Mouse (Mus musculus): Measurements from ENCODE around the gene Rpl23a. TPM values are rescaled to one million over a fixed set of nuclear protein-coding genes. Genes with fewer than 3 reads are reported as not detected.

The Rpl23a gene
- polyA plus RNA-seq (2015; fragmentation: Nextera tagmentation; extraction: Ambion mirVana) = 975 and 1,027 TPM in 2 replicates

DNA sequence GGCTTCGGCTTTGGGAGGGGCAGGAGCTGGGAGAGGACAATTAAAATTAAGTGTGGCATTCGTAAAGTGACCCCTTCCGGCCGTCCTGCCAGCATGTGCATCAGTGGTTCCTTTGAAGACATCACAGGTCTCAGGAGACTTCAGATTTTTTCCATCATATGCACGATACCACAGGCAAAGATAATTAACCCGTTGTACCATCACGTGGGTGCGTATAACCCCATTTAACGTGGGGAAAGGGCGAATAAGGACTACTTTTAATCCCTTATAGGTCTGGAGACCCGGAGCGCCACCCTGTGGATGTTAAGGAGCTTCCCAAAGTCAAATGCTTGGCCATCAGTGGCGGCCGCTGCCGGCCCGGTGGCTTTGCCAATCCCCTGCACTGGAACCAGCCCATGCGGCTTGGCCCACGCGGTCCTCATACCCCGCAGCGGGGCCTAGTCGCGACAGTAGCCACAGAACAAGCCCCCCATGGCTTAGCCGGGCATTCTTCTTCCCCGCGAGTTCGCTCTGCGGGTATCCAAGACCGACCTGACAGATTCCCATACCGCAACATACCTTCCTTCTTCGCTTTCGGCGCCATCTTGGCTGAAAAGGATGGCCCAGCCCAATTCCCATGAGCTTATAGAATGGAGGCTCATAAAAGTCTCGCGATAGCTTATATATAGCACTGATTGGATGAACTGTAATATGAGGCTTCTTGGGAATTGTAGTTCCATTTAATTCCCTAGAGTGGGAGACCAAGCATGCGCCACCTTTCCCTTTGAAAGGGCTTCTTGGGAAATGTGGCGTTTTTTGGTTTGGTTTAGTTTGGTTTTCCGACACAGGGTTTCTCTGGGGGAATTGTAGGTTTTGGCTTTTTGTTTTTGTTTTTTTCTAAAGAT lies at the start of gene Rpl23a:
Rpl23a (minus strand) TSS at position 624 of the 884 bp plus-strand sequence.

DNA sequence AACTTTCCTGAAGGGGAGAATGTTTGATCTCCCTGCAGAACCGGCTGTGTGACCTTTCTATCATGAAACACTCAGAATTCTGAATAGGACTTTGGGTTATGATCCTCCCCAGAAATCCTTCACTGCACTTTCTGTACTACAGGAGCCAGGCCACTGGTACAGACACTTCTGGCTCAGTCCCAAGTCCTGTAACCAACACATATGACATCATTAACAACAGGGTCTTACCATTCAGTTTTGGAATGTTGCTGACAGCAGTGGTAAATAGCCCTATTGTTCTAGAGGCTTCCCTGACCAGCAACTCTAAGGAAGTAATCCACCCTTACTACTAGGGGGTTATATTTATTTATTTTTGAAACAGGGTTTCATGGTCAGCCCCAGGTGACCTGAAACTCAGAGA lies 9.7 kb upstream of the Rpl23a start, which contains the start of gene Proca1:
Proca1 (plus strand) TSS at position 280 of the 400 bp plus-strand sequence.

DNA sequence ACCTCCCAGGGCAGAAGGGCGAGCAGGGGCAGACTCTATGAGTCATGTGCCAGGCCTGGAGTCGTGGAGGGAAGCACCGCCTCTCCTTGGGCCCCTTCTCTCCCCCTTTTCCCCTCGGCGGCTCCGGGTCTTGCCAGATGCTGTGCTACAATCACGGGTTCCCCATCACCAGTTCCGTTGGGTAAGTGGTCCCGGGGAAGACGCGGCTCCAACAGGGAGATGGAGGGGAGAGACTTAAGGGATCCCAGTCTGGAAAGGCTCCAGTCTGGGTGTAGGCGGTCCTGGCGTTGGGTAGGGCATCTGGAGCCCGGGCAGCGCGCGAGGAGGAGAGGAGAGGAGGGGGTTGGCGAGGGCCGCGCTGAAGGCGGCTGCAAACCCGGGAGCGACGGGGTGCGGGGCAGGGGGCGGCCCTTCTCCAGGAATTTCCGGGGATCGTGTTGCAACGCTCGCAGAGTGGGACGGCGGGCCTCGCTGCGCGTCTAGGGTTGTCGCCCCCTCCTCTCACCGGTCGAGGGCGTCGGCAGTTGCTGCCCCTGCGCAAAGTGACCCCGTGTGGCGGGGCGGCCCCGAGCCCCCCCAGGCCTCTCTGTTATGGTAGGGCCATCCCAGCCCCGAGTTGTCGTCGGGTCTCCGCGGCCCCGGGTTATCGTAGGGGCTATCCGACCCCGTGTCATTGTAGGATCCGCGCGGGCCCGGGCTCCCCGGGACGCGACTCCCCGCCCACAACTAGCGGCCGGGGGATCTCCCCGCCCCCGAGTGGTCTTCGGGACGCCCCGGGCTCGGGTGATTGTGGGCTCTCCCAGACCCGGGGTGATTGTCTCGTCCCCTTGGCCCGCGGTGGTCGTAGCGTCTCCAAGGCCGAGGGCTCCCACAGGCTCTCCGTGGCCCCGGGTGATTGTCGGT lies 5.2 kb upstream of the Rpl23a start, which contains the start of gene Rab34:
Rab34 (plus strand) TSS at position 100 of the 903 bp plus-strand sequence.

DNA sequence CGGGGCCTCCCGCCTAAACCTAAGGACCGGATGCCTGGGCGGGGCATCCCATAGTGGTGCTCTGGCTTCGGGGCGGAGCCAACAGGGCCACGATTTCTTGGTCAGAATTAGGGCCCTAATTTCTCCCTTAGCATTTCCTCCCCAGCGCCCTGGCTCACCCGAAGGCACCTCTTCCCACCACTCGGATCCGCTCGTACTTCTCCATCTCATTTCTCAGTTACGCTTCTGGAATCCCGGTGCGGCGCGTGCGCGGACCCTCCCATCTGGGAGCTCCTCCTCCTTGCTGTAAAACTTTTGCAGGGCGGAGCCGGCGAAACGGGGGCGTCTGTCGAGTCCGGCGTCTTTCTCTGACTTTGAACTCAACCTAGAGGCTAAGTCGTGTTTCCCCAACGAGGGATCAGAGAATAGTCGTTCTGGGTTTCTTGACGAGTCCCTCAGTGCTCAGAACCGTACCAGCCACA lies 7.0 kb downstream of the Rpl23a start, which contains the start of the genes Nek8 and Tlcd1:
Nek8 (minus strand) TSS at position 274 of the 461 bp plus-strand sequence.
Tlcd1 (plus strand) TSS at position 310 of the 461 bp plus-strand sequence.

DNA sequence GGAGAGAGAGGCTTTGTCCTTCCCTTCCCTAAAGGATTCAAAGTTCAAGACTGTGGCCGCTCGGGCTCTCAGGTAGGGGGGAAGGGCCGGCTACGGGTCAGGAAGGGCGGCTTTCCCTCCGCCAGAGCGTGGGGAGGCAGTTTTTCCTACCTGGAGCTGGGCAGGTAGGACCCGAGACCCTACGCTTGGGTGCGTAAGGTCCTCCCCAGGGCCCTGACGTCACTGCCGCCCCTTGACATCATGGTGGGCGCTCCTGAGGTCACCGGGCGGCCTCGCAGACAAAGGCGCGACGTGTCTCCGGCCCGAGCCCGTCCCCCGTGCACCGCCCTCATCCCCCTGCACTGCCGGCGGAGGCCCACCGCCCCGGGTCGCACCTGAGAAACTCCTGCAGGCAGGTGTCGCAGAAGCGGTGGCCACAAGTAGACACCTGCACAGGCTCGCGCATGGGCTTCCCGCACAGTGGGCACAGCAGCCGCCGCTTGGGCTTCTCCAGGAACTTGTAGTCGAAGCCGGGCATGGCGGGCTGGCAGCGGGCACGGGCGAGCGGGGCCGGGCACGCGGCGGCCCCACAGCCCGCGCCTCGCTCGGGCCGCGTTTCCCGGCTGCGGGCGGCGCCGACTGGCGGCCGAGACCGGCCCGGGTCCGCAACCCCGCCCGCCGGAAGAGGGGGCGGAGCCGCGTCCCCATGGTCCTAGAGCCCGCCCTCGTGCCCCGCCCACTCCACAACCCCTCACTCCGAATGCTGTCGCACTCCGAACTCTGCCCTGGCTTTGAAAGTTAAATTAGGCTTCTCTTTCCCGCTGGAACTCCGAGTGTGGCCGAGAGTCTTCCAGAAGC lies 18.2 kb downstream of the Rpl23a start, which contains the start of gene Traf4:
Traf4 (minus strand) TSS at position 666 of the 837 bp plus-strand sequence.

Small RNA genes within 50 kb of the gene (microRNA-seq; reads per million reads assigned to microRNA genes)
- 0.10 to 0.42 reads per million in 2 experiments for gene Mir7653

Other genes with a start within 250 kb of the Rpl23a start
- gene Phf12, start 200.8 kb downstream of the Rpl23a start, polyA plus RNA-seq (2015; fragmentation: Nextera tagmentation; extraction: Ambion mirVana) = 5.3 and 6.7 TPM in 2 replicates
- 8.0 and 8.3 TPM in 2 replicates for gene Dhrs13, start 151.3 kb downstream of the Rpl23a start, polyA plus RNA-seq (2015; fragmentation: Nextera tagmentation; extraction: Ambion mirVana)
- 58.3 and 63.6 TPM in 2 replicates for gene Flot2, start 145.7 kb downstream of the Rpl23a start, polyA plus RNA-seq (2015; fragmentation: Nextera tagmentation; extraction: Ambion mirVana)
- 20.3 and 21.2 TPM in 2 replicates for gene Eral1, start 103.2 kb downstream of the Rpl23a start, polyA plus RNA-seq (2015; fragmentation: Nextera tagmentation; extraction: Ambion mirVana)
- 5.8 and 6.6 TPM in 2 replicates for gene Fam222b, start 88.9 kb downstream of the Rpl23a start, polyA plus RNA-seq (2015; fragmentation: Nextera tagmentation; extraction: Ambion mirVana)
- gene Traf4, start 18.0 kb downstream of the Rpl23a start, polyA plus RNA-seq (2015; fragmentation: Nextera tagmentation; extraction: Ambion mirVana) = 30.7 and 34.6 TPM in 2 replicates
- gene Nek8, start 6.9 kb downstream of the Rpl23a start, polyA plus RNA-seq (2015; fragmentation: Nextera tagmentation; extraction: Ambion mirVana) = 6.9 and 7.1 TPM in 2 replicates
- gene Tlcd1, start 6.9 kb downstream of the Rpl23a start, polyA plus RNA-seq (2015; fragmentation: Nextera tagmentation; extraction: Ambion mirVana) = 13.1 and 22.3 TPM in 2 replicates
- gene Rab34, start 4.8 kb upstream of the Rpl23a start, polyA plus RNA-seq (2015; fragmentation: Nextera tagmentation; extraction: Ambion mirVana) = 48.1 and 67.0 TPM in 2 replicates
- gene Proca1, start 9.8 kb upstream of the Rpl23a start, polyA plus RNA-seq (2015; fragmentation: Nextera tagmentation; extraction: Ambion mirVana) = 1.5 and 5.8 TPM in 2 replicates
- 61.6 and 66.7 TPM in 2 replicates for gene Sdf2, start 62.2 kb upstream of the Rpl23a start, polyA plus RNA-seq (2015; fragmentation: Nextera tagmentation; extraction: Ambion mirVana)
- gene Supt6, start 62.4 kb upstream of the Rpl23a start, polyA plus RNA-seq (2015; fragmentation: Nextera tagmentation; extraction: Ambion mirVana) = 11.2 and 12.2 TPM in 2 replicates
- 46.6 and 58.7 TPM in 2 replicates for gene 2610507B11Rik, start 78.2 kb upstream of the Rpl23a start, polyA plus RNA-seq (2015; fragmentation: Nextera tagmentation; extraction: Ambion mirVana)
- 0.09 TPM in 1 of 2 replicates, not detected in the other for gene BC030499, start 107.3 kb upstream of the Rpl23a start, polyA plus RNA-seq (2015; fragmentation: Nextera tagmentation; extraction: Ambion mirVana)
- 6.5 and 6.9 TPM in 2 replicates for gene Spag5, start 117.9 kb upstream of the Rpl23a start, polyA plus RNA-seq (2015; fragmentation: Nextera tagmentation; extraction: Ambion mirVana)
- 3.1 and 3.3 TPM in 2 replicates for gene Aldoc, start 139.4 kb upstream of the Rpl23a start, polyA plus RNA-seq (2015; fragmentation: Nextera tagmentation; extraction: Ambion mirVana)
- gene Pigs, start 144.8 kb upstream of the Rpl23a start, polyA plus RNA-seq (2015; fragmentation: Nextera tagmentation; extraction: Ambion mirVana) = 26.4 and 29.1 TPM in 2 replicates
- gene Unc119, start 159.9 kb upstream of the Rpl23a start, polyA plus RNA-seq (2015; fragmentation: Nextera tagmentation; extraction: Ambion mirVana) = 13.8 and 21.2 TPM in 2 replicates
- 0.06 TPM in 1 of 2 replicates, not detected in the other for gene Foxn1, start 203.0 kb upstream of the Rpl23a start, polyA plus RNA-seq (2015; fragmentation: Nextera tagmentation; extraction: Ambion mirVana)
- gene Slc13a2, start 238.6 kb upstream of the Rpl23a start, polyA plus RNA-seq (2015; fragmentation: Nextera tagmentation; extraction: Ambion mirVana) = 0.05 and 0.09 TPM in 2 replicates